ENCODE assay signal across 15 mouse cellular contexts in genomic region chr16:29331351-29332044, GRCm38 (mm10). TPM values are rescaled to one million over a fixed set of nuclear protein-coding genes. Genes with fewer than 3 reads are reported as not detected.
DNase-seq lines count a peak whose midpoint lies in the region; ATAC-seq and TF ChIP-seq lines count a peak whose summit lies in the region.
"Had no signal": no experiment of that assay in that cellular context is flagged by ENCODE, and none has a peak within 500 bp of the region (broad histone marks: within the 10 kb centered on the region; RNA-seq: fewer than 3 reads in every experiment).

No protein-coding gene starts in this region.

- WGBS in hindbrain, embryonic 14.5 days = 85% methylated on average over 3 of the region's 3 CpGs
- whole genome bisulfite sequencing in hindbrain, embryonic 12.5 days = 85% methylated on average over 3 of the region's 3 CpGs
- WGBS in midbrain, embryonic 14.5 days = 78% methylated on average over 3 of the region's 3 CpGs
- WGBS in midbrain, embryonic 11.5 days = 78% methylated on average over 3 of the region's 3 CpGs
- 83% methylated on average over 3 of the region's 3 CpGs for WGBS in limb, embryonic 14.5 days

- DNase-seq in hindbrain, embryonic 14.5 days (ENCODE audit: low spot score) = peak; percentile 51
- DNase-seq in midbrain, embryonic 14.5 days = peak; percentile 73
- no peak for DNase-seq in midbrain, embryonic 11.5 days (ENCODE audit: low spot score, missing footprints)
- DNase-seq in limb, embryonic 14.5 days (ENCODE audit: low spot score) = peak; percentile 8
- no peak for DNase-seq in spleen, adult 18-20 months
- no peak for DNase-seq in adrenal gland, postnatal 10 days
- DNase-seq in layer of hippocampus, adult 18-20 months (ENCODE audit: low spot score in 2 of 2) = no peak
- DNase-seq: adrenal gland, postnatal 25 days; cerebellum, adult 9-11 months; thymus, postnatal 36 days had no signal

- H3K4me1 ChIP-seq in hindbrain, embryonic 14.5 days (replicated peaks; ENCODE audit: control insufficient read depth, insufficient read depth, low read length) = peaks cover 4% of the 10 kb centered on the region; the same call in 1 of the 2 replicates
- peaks cover 6% of the 10 kb centered on the region; the same call in 1 of the 2 replicates for H3K4me1 ChIP-seq in hindbrain, embryonic 12.5 days
- peaks cover 8% of the 10 kb centered on the region; the same call in 1 of the 2 replicates for H3K4me1 ChIP-seq in midbrain, embryonic 14.5 days (ENCODE audit: control insufficient read depth, insufficient read depth, low read length)
- no peaks in the 10 kb centered on the region for H3K4me1 ChIP-seq in midbrain, embryonic 11.5 days (ENCODE audit: control insufficient read depth, insufficient read depth, low read length)
- 0 out of 2 replicates have a peak, but pooled peaks cover 2% of the 10 kb centered on the region for H3K4me1 ChIP-seq in limb, embryonic 14.5 days (ENCODE audit: control insufficient read depth, insufficient read depth, low read length)

- TF ChIP-seq POLR2A in limb, embryonic 14.5 days (IDR thresholded peaks at IDR 0.05; ENCODE audit: borderline replicate concordance, extremely low read depth, insufficient read depth, insufficient read length) = no peak

- H3K9ac ChIP-seq in hindbrain, embryonic 14.5 days = no peak overlapping the region
- H3K9ac ChIP-seq in hindbrain, embryonic 12.5 days = no peak overlapping the region
- no peak overlapping the region for H3K9ac ChIP-seq in midbrain, embryonic 14.5 days (replicated peaks; ENCODE audit: low read length)
- no peak overlapping the region for H3K9ac ChIP-seq in midbrain, embryonic 11.5 days (ENCODE audit: low read length)
- no peak overlapping the region for H3K9ac ChIP-seq in limb, embryonic 14.5 days (ENCODE audit: low read depth, low read length, severe bottlenecking)
- H3K9ac ChIP-seq: midbrain, embryonic 12.5 days had no signal

- no peaks in the 10 kb centered on the region for H3K36me3 ChIP-seq in hindbrain, embryonic 14.5 days (replicated peaks; ENCODE audit: control insufficient read depth, insufficient read depth)
- no peaks in the 10 kb centered on the region for H3K36me3 ChIP-seq in hindbrain, embryonic 12.5 days
- no peaks in the 10 kb centered on the region for H3K36me3 ChIP-seq in midbrain, embryonic 14.5 days (ENCODE audit: control insufficient read depth, insufficient read depth, low read length)
- no peaks in the 10 kb centered on the region for H3K36me3 ChIP-seq in midbrain, embryonic 11.5 days (ENCODE audit: control insufficient read depth, insufficient read depth, low read length)
- no peaks in the 10 kb centered on the region for H3K36me3 ChIP-seq in limb, embryonic 14.5 days (ENCODE audit: control insufficient read depth, insufficient read depth, low read length)
- H3K36me3 ChIP-seq: midbrain, embryonic 12.5 days had no signal

- H3K4me2 ChIP-seq in hindbrain, embryonic 14.5 days (replicated peaks) = no peak overlapping the region
- no peak overlapping the region for H3K4me2 ChIP-seq in hindbrain, embryonic 12.5 days (replicated peaks)
- H3K4me2 ChIP-seq in midbrain, embryonic 14.5 days (ENCODE audit: low read length) = no peak overlapping the region
- H3K4me2 ChIP-seq in midbrain, embryonic 11.5 days = no peak overlapping the region
- H3K4me2 ChIP-seq in limb, embryonic 14.5 days (replicated peaks; ENCODE audit: low read depth, low read length, severe bottlenecking) = no peak overlapping the region
- H3K4me2 ChIP-seq: heart, embryonic 11.5 days; liver, embryonic 11.5 days; midbrain, embryonic 12.5 days had no signal

- H3K4me3 ChIP-seq in hindbrain, embryonic 14.5 days (replicated peaks; ENCODE audit: low read length) = no peak overlapping the region
- H3K4me3 ChIP-seq in hindbrain, embryonic 12.5 days = no peak overlapping the region
- H3K4me3 ChIP-seq in midbrain, embryonic 14.5 days (replicated peaks; ENCODE audit: low read depth, low read length) = no peak overlapping the region
- H3K4me3 ChIP-seq in midbrain, embryonic 11.5 days (ENCODE audit: low read depth, low read length) = no peak overlapping the region
- no peak overlapping the region for H3K4me3 ChIP-seq in limb, embryonic 14.5 days (replicated peaks; ENCODE audit: low read length)
- H3K4me3 ChIP-seq: midbrain, embryonic 12.5 days had no signal

- peak overlapping the region; percentile 73 for H3K27ac ChIP-seq in hindbrain, embryonic 14.5 days
- no peak overlapping the region; the same call in 1 of the 2 replicates for H3K27ac ChIP-seq in hindbrain, embryonic 12.5 days
- H3K27ac ChIP-seq in midbrain, embryonic 14.5 days (replicated peaks; ENCODE audit: low read depth, low read length) = no peak overlapping the region
- H3K27ac ChIP-seq in midbrain, embryonic 11.5 days (ENCODE audit: low read depth, low read length) = no peak overlapping the region
- no peak overlapping the region for H3K27ac ChIP-seq in limb, embryonic 14.5 days (replicated peaks; ENCODE audit: low read depth, low read length)
- H3K27ac ChIP-seq: midbrain, embryonic 12.5 days had no signal

- no peaks in the 10 kb centered on the region for H3K9me3 ChIP-seq in hindbrain, embryonic 14.5 days (ENCODE audit: control insufficient read depth, low read length)
- no peaks in the 10 kb centered on the region for H3K9me3 ChIP-seq in hindbrain, embryonic 12.5 days (replicated peaks)
- H3K9me3 ChIP-seq in midbrain, embryonic 14.5 days (ENCODE audit: control insufficient read depth, low read length) = no peaks in the 10 kb centered on the region
- no peaks in the 10 kb centered on the region for H3K9me3 ChIP-seq in midbrain, embryonic 11.5 days (ENCODE audit: control insufficient read depth, low read length)
- no peaks in the 10 kb centered on the region for H3K9me3 ChIP-seq in limb, embryonic 14.5 days (ENCODE audit: control insufficient read depth, low read length)
- H3K9me3 ChIP-seq: midbrain, embryonic 12.5 days had no signal

- ATAC-seq in hindbrain, embryonic 14.5 days (ENCODE audit: low FRiP score) = peak; percentile 89
- ATAC-seq in hindbrain, embryonic 12.5 days (ENCODE audit: low FRiP score) = no peak
- peak; percentile 64; the same call in 1 of the 2 replicates for ATAC-seq in midbrain, embryonic 14.5 days (ENCODE audit: low FRiP score, low TSS enrichment)
- no peak for ATAC-seq in midbrain, embryonic 11.5 days (ENCODE audit: low FRiP score)
- ATAC-seq in limb, embryonic 14.5 days (ENCODE audit: low FRiP score, low read depth) = peak; percentile 41; the same call in 1 of the 2 replicates
- ATAC-seq: inflammation-experienced regulatory T-cells, adult 6 months had no signal

- H3K27me3 ChIP-seq in hindbrain, embryonic 14.5 days (ENCODE audit: control insufficient read depth, insufficient read depth, low read length) = no peaks in the 10 kb centered on the region
- H3K27me3 ChIP-seq in hindbrain, embryonic 12.5 days = no peaks in the 10 kb centered on the region
- H3K27me3 ChIP-seq in midbrain, embryonic 14.5 days (ENCODE audit: control insufficient read depth, insufficient read depth, low read length) = no peaks in the 10 kb centered on the region
- H3K27me3 ChIP-seq in midbrain, embryonic 11.5 days (ENCODE audit: control insufficient read depth, insufficient read depth, low read length) = no peaks in the 10 kb centered on the region
- H3K27me3 ChIP-seq in limb, embryonic 14.5 days (ENCODE audit: control insufficient read depth, insufficient read depth, low read length) = no peaks in the 10 kb centered on the region
- H3K27me3 ChIP-seq: midbrain, embryonic 12.5 days had no signal

RNA-seq across cellular contexts. Expression of gene Atp13a5, which starts 47.0 kb away (rescaled TPM):
- 2.5 and 2.9 TPM in 2 replicates for polyA plus RNA-seq in hindbrain, embryonic 14.5 days (2014; fragmentation: Nextera tagmentation; extraction: Ambion mirVana)
- polyA plus RNA-seq in hindbrain, embryonic 12.5 days (2016; fragmentation: Nextera tagmentation; extraction: Ambion mirVana) = 0.16 and 0.22 TPM in 2 replicates
- 1.4 TPM in 2 replicates for polyA plus RNA-seq in midbrain, embryonic 14.5 days (2014; fragmentation: Nextera tagmentation; extraction: Ambion mirVana)
- 0.20 and 0.30 TPM in 2 replicates for polyA plus RNA-seq in midbrain, embryonic 11.5 days (2014; fragmentation: Nextera tagmentation; extraction: Ambion mirVana)
- 0.47 and 0.49 TPM in 2 replicates for polyA plus RNA-seq in limb, embryonic 14.5 days (2012; rRNA removed)
- polyA plus RNA-seq in limb, embryonic 14.5 days (2014; fragmentation: Nextera tagmentation; extraction: Ambion mirVana) = 0.34 and 0.37 TPM in 2 replicates
- total RNA-seq in adrenal gland, postnatal 10 days (2021) = under 1 TPM; 0.27 to 0.51 TPM
- total RNA-seq in layer of hippocampus, adult 18-20 months (2021) = 1 to 10 TPM; 6.1 to 7.0 TPM
- total RNA-seq: adrenal gland, postnatal 25 days had no signal
- polyA plus RNA-seq: heart, embryonic 11.5 days; liver, embryonic 11.5 days had no signal

Comparison
In these comparisons a context has a peak if more than half of its experiments do, and no peak if none do; other contexts are left out.
1. ATAC-seq: peak in hindbrain, embryonic 14.5 days (single experiment), midbrain, embryonic 14.5 days (single experiment) and limb, embryonic 14.5 days (single experiment); none in hindbrain, embryonic 12.5 days (single experiment) and midbrain, embryonic 11.5 days (single experiment).
2. DNase-seq: peak in hindbrain, embryonic 14.5 days (single experiment), midbrain, embryonic 14.5 days (single experiment) and limb, embryonic 14.5 days (single experiment); none in midbrain, embryonic 11.5 days (single experiment), spleen, adult 18-20 months (0 of 2), adrenal gland, postnatal 10 days (single experiment) and layer of hippocampus, adult 18-20 months (0 of 2).